Mouse (Mus musculus): ENCODE measurements around the gene Nme7.
A peak's percentile ranks its signal among the peaks of the same experiment; 100 is the strongest.

Nme7 gene

GRCm38 (mm10) chr1:164440708-164441407, 136.9 kb downstream of the Nme7 start:
- no peak for DNase-seq

- no peak for DNase-seq
Observed at GRCm38 (mm10) chr1:164441408-164441974, 137.6 kb downstream of the Nme7 start.

GRCm38 (mm10) chr1:164445620-164446162, 141.8 kb downstream of the Nme7 start:
- no peak for DNase-seq

- DNase-seq, result no peak
Observed at GRCm38 (mm10) chr1:164446535-164446934, 142.6 kb downstream of the Nme7 start.

GRCm38 (mm10) chr1:164447521-164447920, 143.6 kb downstream of the Nme7 start:
- DNase-seq, result no peak

- peak; percentile 3 for DNase-seq
Observed at GRCm38 (mm10) chr1:164449626-164450025, 145.7 kb downstream of the Nme7 start.

- DNase-seq, result no peak
Observed at GRCm38 (mm10) chr1:164450231-164450630, 146.3 kb downstream of the Nme7 start.

- DNase-seq, result no peak
Observed at GRCm38 (mm10) chr1:164450644-164451043, 146.7 kb downstream of the Nme7 start.

- DNase-seq, result no peak
Observed at GRCm38 (mm10) chr1:164451346-164451745, 147.4 kb downstream of the Nme7 start.

- DNase-seq, result no peak
Observed at GRCm38 (mm10) chr1:164452580-164452979, 148.7 kb downstream of the Nme7 start.

GRCm38 (mm10) chr1:164453146-164453545, 149.2 kb downstream of the Nme7 start:
- peak; percentile 12 for DNase-seq

- DNase-seq, result no peak
Observed at GRCm38 (mm10) chr1:164453739-164454138, 149.8 kb downstream of the Nme7 start.

- peak; percentile 68 for DNase-seq
Observed at GRCm38 (mm10) chr1:164454747-164455400, 151.0 kb downstream of the Nme7 start.

GRCm38 (mm10) chr1:164455614-164456013, 151.7 kb downstream of the Nme7 start:
- peak; percentile 14 for DNase-seq

GRCm38 (mm10) chr1:164456065-164456464, 152.1 kb downstream of the Nme7 start:
- DNase-seq, result no peak

GRCm38 (mm10) chr1:164456731-164457130, 152.8 kb downstream of the Nme7 start:
- DNase-seq, result peak; percentile 41

GRCm38 (mm10) chr1:164457531-164458244, 153.8 kb downstream of the Nme7 start:
- DNase-seq, result no peak

- peak; percentile 94 for DNase-seq
Observed at GRCm38 (mm10) chr1:164458245-164458613, 154.3 kb downstream of the Nme7 start, which contains the start of gene Atp1b1. Gene Atp1b1, minus strand, starts transcription at chr1:164458355.

- DNase-seq, result no peak
Observed at GRCm38 (mm10) chr1:164458621-164459051, 154.7 kb downstream of the Nme7 start.

GRCm38 (mm10) chr1:164459127-164459905, 155.4 kb downstream of the Nme7 start:
- no peak for DNase-seq

GRCm38 (mm10) chr1:164460921-164461697, 157.2 kb downstream of the Nme7 start:
- no peak for DNase-seq
